Mouse (Mus musculus): ENCODE measurements around the gene Drd4.
"Not testable (repeated sequence)": the region's sequence is repeated elsewhere in the genome, so short reads cannot be mapped to it uniquely, and the experiment has no call there.

DNA sequence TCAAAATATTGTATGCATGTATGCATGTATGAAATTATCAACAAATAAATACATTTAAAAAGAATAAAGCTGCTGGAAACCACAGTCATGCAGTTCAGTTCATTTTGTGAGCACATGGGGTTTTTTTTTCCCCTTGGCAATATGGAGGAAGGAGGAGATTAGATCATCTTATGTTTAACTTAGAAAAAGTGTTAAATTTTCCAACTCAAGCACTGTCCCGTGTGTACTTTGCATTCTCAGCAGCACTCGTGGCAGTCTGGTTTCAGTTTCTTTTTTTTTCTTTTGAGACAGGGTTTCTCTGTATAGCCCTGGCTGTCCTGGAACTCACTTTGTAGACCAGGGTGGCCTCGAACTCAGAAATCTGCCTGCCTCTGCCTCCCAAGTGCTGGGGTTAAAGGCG is 41.3 kb upstream of the Drd4 start:
- TF ChIP-seq EP300 (IDR thresholded peaks at IDR 0.05; ENCODE audit: low read depth in 1 of 2, low read length in 2 of 2); CTCF (IDR thresholded peaks at IDR 0.05 in 2 of 3, conservative IDR thresholded peaks at IDR 0.05 in 1 of 3; ENCODE audit: control insufficient read depth in 1 of 3, insufficient read depth in 1 of 3, low read depth in 2 of 3, low read length in 3 of 3, poor library complexity in 1 of 3, severe bottlenecking in 1 of 3); BHLHE40 (IDR thresholded peaks at IDR 0.05; ENCODE audit: borderline replicate concordance, low read depth, low read length); CHD2 (IDR thresholded peaks at IDR 0.05; ENCODE audit: low read length); MAZ (IDR thresholded peaks at IDR 0.05; ENCODE audit: low read depth, low read length); POLR2AphosphoS2 (IDR thresholded peaks at IDR 0.05; ENCODE audit: low read length); POLR2A (IDR thresholded peaks at IDR 0.05; ENCODE audit: control insufficient read depth in 1 of 2, insufficient read depth in 1 of 2, low read depth in 1 of 2, low read length in 2 of 2, poor library complexity in 1 of 2); ZNF384 (IDR thresholded peaks at IDR 0.05; ENCODE audit: low read depth, low read length); ZC3H11A (IDR thresholded peaks at IDR 0.05; ENCODE audit: low read depth, low read length); CHD1 (IDR thresholded peaks at IDR 0.05; ENCODE audit: low read depth, low read length); NELFE (IDR thresholded peaks at IDR 0.05; ENCODE audit: low read depth, low read length); MAFK (IDR thresholded peaks at IDR 0.05; ENCODE audit: borderline replicate concordance, low read depth, low read length): not testable (repeated sequence)
